Mouse (Mus musculus) hindlimb bud, embryonic 11.5 days (tissue): ENCODE measurements around the gene Clk3.

Source experiments
- DNase-seq: peaks from one replicate; pipeline ENCODE4 v3.0.0-alpha.2; 2012; ENCODE audit warnings: low read depth, low spot score; ENCODE audit errors: extremely low spot score

Gene Clk3

DNA sequence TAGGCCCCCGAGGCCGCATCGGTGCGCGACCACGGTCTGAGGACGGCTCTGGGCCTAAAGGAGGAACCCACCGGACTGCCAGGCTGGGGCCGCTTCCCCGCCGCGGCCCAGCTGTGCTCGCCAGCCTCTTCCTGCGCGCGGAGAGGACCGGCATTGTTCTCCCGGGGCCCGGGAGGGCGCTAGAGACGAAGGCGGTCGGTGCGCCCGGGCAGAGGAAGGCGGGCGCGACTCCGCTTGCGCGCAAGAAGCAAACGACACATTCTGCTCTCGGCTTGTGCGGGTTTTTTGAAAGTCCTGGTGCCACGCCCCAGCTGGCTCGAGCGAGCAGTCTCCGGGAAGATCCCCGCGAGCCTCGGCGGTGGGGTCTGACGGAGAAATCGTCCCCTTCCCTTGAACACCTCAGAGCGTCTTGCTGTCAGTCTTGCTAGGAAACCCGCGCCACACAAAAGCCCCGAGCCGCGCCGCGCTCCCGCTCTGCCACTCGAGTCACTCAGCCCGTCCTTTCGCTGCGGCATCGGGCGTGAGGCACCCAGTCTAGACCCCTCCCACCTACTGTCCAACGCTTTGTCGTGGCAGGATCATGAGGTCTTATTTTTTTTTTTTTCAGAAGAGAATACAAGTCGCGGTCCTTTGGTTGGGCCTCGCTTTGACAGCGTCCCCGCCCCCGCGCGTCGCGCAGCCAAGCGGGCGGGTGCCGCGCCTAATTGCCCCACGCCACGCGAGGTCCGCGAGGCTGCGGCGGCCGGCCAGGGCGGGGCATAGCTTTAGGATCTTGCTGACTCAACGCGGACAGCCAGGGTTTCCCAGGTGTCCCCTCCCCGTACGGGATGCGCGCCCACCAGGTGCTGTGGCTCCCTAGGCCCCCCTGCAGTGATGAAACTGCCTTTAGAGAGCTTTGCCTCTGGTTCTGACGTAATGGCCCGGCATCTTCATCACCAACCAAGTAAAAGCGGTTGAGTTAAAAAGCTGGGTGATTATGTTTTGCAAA, at the start of gene Clk3:
Clk3 (minus strand) TSS at position 497 of the 988 bp plus-strand sequence.
- no peak for DNase-seq

DNA sequence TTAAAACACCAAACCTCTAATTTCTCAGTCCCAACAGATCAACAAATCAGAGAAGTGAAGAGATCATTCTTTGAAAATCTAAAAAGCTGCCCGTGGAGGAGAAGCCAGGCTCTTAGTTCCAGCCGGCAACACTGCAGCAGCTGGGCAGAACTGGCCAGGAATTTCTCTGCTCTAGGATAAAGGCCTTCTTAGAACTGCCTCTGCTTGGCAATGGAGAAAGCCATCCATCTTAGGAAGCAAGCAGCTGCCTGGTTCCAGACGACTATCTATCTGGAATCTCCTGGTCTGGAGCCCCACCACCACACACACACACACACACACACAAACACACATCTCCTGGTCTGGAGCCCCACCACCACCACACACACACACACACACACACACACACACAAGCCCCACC, 49.2 kb upstream of the Clk3 start:
- DNase-seq: no peak

- no peak for DNase-seq
Observed at GRCm38 (mm10) chr9:57814014-57814413, 48.4 kb upstream of the Clk3 start.

GRCm38 (mm10) chr9:57811793-57812733, 46.4 kb upstream of the Clk3 start:
- DNase-seq: no peak

- no peak for DNase-seq
Observed at GRCm38 (mm10) chr9:57810691-57811090, 45.0 kb upstream of the Clk3 start.

DNA sequence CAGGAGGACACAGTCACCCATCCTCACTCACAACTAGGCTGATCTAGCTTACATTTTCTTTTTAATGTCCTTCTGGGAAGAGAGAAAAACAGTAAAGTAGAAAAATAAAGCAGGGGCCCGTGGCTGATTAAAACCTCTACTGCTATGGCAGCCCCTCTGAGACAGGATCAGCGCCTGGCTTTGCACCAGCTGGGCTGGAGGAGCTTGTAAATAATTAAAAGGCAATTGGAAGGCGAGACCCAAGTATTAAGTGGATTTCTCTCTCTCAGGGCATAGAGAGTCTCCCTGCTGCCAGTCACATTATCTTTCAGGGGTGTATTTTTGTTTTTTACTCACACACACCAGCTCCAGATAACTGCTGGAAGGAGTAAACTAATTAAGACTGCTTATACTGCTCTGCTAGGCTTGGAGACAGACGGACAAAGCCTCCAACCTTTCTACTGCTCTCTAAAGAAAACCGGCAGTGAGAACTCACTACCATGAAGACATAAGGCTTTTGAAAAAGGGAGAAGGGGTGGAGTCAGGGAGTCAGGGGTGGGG, 43.2 kb upstream of the Clk3 start:
- DNase-seq: no peak

GRCm38 (mm10) chr9:57807174-57807651, 41.6 kb upstream of the Clk3 start:
- peak; percentile 54 for DNase-seq

- DNase-seq: no peak
Observed at GRCm38 (mm10) chr9:57806066-57806481, 40.4 kb upstream of the Clk3 start.

GRCm38 (mm10) chr9:57805087-57805737, 39.6 kb upstream of the Clk3 start:
- DNase-seq: no peak

- DNase-seq: no peak
Observed at GRCm38 (mm10) chr9:57803839-57804238, 38.2 kb upstream of the Clk3 start.

- DNase-seq: no peak
Observed at GRCm38 (mm10) chr9:57803047-57803446, 37.4 kb upstream of the Clk3 start.

- DNase-seq: no peak
Observed at GRCm38 (mm10) chr9:57800325-57800975, 34.8 kb upstream of the Clk3 start.

DNA sequence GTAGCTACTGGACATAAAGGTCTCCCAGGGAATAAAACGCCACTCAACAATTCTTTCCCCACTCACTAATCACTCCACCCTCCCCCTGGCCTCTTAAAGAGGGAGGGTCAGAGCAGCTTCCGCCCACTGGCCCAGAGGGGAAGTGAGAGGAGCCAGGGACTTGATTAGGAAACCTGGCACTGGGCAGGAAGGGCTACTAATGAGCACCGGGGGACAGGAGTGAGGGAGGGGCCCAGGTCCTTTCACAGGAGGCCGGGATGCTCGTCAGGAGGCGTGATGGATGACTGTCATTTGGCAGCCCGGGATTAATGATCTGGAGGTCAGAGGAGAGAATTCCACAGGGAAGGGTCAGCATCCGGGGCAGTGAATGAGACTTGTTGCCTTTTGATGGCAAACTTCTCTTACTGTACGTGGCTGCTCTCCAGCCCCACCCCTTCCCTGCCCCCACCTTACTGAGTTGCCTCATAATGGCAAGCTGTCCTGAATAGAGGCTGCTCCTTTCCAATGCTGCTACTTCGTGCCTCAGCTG, 33.1 kb upstream of the Clk3 start:
- no peak for DNase-seq

GRCm38 (mm10) chr9:57797456-57797855, 31.8 kb upstream of the Clk3 start:
- no peak for DNase-seq

GRCm38 (mm10) chr9:57789733-57790132, 24.1 kb upstream of the Clk3 start:
- DNase-seq: no peak

GRCm38 (mm10) chr9:57782656-57783055, 17.0 kb upstream of the Clk3 start:
- no peak for DNase-seq

- no peak for DNase-seq
Observed at GRCm38 (mm10) chr9:57775736-57776135, 10.1 kb upstream of the Clk3 start.

DNA sequence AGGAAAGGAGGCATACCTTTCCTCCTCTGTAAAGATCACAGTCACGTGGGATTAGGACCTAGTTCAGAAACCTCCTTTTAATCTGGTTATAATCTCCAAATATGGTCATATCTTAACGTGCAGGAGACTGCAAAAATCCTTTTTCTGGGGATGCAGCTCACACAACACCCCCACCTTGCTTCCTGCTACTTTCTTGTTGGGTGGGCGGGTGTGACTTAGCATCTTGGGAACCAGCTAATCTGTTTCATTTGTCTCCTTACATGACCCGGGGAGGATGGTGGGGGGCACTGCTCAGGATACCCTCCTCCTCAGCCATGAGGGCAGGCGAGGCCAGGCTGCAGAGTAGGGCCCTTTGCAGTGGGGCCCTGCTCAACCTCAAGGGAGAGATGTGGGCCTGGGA, 9.4 kb upstream of the Clk3 start:
- DNase-seq: no peak

- no peak for DNase-seq
Observed at GRCm38 (mm10) chr9:57774168-57774567, 8.5 kb upstream of the Clk3 start.

DNA sequence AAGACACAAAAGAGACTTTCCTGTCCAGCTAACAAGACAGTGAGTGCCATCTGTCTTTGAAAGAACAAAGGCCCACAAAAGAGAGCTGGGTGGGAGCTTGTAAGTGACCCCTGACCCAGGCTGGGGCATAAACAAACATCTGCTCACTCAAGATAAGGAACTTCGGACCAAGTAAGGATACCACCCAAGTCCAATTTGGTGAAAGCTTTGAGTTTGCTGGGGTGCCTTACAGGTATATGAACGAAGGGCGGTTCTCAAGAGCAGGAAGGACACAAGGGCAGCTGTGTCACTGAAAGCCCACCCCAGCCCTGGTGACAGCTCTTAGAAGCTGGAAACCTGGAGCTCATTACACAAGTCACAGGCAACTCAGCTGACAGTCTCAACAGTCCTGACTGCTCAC, 8.1 kb upstream of the Clk3 start:
- no peak for DNase-seq
